Mouse (Mus musculus): ENCODE measurements around the gene Aldh18a1.

DNA sequence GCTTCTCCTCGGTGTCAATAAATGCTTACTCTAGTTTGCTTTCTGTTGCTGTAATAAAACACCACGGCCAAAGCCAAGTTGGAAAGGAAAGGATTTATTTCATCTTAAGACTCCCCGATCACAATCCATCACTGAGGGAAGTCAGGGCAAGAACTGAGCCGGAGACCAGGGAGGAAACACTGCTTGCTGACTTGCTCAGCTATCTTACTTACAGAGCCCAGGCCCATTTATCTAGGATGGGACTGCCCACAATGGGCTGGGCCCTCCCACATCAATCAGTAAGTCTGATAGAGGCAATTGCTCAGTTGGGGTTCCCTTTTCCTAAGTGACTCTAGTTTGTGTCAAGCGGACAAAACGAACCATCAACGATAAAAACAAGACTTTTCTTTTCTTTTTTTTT lies 45.5 kb downstream of the Aldh18a1 start:
- no peak for TF ChIP-seq CTCF (IDR thresholded peaks at IDR 0.05; ENCODE audit: low read depth)
- TF ChIP-seq EP300 (IDR thresholded peaks at IDR 0.05; ENCODE audit: low read depth) = no peak

Measured in liver, embryonic 14.5 days (tissue).